Mouse (Mus musculus): ENCODE results near the gene Tfcp2.

- TF ChIP-seq CTCF (IDR thresholded peaks at IDR 0.05; ENCODE audit: low read depth, low read length): no peak
- TF ChIP-seq POLR2A (IDR thresholded peaks at IDR 0.05; ENCODE audit: borderline replicate concordance, low read depth, low read length): no peak
Observed at GRCm38 (mm10) chr15:100580108-100580507, 28.3 kb upstream of the Tfcp2 start.

Data from bone marrow macrophage, adult 2 months (primary cell).